Mouse (Mus musculus): ENCODE measurements around the gene Lcn6.
"Not testable (repeated sequence)": the region's sequence is repeated elsewhere in the genome, so short reads cannot be mapped to it uniquely, and the experiment has no call there.

Lcn6 gene

GRCm38 (mm10) chr2:25676486-25676885, at the start of gene Lcn6:
Gene Lcn6 (plus strand): TSS chr2:25676786.
- no peak for DNase-seq

GRCm38 (mm10) chr2:25627811-25628210, 48.8 kb upstream of the Lcn6 start, which contains the start of gene Fcna:
Gene Fcna (minus strand): TSS chr2:25628030.
- DNase-seq, result no peak

GRCm38 (mm10) chr2:25628738-25629137, 47.8 kb upstream of the Lcn6 start:
- no peak for DNase-seq

- no peak for DNase-seq
Observed at GRCm38 (mm10) chr2:25633616-25634015, 43.0 kb upstream of the Lcn6 start.

DNA sequence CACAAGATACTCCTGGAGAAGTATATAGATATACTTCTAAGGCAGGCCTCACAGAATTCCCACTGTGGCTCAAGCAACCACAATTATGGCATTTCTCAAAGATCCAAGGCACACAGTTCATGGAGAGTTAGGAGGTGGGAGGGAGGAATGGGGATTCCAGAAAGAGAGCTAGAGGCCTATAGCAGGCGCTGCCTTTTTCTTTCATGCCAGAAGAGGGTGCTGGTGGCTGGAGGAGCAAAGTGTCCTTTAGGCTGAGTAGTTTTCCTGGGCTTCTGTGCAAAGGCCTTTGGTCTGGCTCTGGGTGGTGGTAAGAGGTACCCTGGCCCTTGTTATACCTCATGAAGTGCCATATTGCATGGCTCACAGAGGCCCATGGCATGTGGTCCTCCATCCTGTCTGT, 42.5 kb upstream of the Lcn6 start:
- DNase-seq, result no peak

- DNase-seq, result peak; percentile 65
Observed at GRCm38 (mm10) chr2:25639890-25640289, 36.7 kb upstream of the Lcn6 start.

DNA sequence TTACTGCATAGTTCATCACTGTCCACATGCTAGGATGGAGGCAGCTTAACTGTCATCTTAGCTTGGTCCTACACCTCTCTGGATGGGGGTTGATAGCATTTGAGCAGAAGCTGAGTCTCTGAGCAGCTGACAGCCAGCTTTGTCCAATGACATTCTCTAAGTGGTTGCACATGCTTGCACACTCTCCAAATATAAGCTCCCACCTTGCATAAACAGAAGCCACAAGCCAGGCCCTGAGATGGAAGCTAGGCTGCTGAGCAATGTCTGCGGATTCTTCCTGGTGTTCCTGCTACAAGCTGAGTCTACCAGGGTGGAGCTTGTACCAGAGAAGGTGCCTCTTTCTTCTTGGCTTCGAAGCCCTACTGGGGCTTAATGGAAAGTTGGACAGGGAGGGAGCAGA, 23.7 kb upstream of the Lcn6 start, which contains the start of gene Lcn8:
Gene Lcn8 (plus strand): TSS at position 219 of the 400 bp plus-strand sequence.
- DNase-seq, result no peak

- no peak for DNase-seq
Observed at GRCm38 (mm10) chr2:25654502-25654901, 22.1 kb upstream of the Lcn6 start.

DNA sequence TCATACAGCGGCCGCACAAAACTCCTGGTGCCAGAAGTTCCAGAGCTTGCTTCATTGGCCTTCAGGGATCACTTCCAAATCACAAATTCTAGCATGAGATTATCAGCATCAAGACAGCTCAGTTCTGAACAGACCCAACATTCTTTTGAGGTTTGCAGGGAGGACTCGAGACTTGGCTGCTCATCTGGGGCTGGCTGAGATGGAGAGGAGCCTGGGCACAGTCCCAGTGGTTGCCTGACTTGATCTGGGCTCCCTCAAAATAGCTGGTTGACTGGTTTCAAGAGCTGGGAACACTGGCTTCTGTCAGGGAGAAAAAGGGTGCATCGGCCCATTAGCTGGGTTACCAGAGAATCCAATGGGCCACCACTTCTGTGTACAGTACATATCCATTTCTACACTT, 19.9 kb upstream of the Lcn6 start:
- no peak for DNase-seq

GRCm38 (mm10) chr2:25657246-25657645, 19.3 kb upstream of the Lcn6 start:
- no peak for DNase-seq

DNA sequence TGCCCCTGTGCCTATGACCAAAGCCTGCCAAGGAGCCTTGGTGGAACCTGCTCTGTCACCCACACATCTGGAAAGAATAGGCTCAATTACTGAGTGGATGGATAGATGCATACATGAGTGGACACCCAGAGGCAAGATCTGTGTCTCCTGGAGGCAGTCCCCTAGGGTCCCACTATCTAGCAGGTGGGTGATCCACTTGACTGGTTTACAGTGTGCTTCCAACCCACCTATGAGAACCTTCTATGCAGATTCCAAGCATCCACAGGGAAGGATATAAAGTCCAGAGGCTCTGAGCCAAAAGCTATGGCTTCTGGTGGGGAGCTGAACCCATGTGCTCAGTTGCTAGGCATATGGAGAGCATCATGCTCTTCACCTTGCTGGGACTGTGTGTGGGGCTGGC, 18.9 kb upstream of the Lcn6 start, which contains the start of gene Lcn5:
Gene Lcn5 (plus strand): TSS at position 301 of the 400 bp plus-strand sequence.
- no peak for DNase-seq

DNA sequence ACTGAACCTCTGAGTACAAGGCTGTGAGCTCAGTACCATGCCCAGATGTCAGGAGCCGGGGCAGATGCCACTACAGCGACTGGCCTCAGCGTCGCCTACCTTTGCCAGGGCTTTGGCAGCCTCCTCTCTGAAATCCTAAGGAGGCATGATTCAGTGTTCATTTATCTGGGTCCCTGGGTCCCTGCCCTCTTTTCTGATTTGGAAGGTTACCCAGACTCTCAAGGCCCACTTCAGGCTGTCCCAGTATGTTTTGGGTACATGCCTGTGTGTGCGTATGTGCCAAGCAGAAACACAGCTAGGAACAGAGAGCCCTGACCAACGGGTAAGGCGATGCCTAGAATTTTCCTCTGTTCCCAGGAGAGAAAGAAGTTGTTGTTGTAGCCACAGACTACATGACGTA, 16.3 kb upstream of the Lcn6 start:
- DNase-seq, result no peak

- DNase-seq, result no peak
Observed at GRCm38 (mm10) chr2:25661245-25661970, 15.2 kb upstream of the Lcn6 start.

- peak; percentile 83 for DNase-seq
Observed at GRCm38 (mm10) chr2:25663511-25663910, 13.1 kb upstream of the Lcn6 start.

DNA sequence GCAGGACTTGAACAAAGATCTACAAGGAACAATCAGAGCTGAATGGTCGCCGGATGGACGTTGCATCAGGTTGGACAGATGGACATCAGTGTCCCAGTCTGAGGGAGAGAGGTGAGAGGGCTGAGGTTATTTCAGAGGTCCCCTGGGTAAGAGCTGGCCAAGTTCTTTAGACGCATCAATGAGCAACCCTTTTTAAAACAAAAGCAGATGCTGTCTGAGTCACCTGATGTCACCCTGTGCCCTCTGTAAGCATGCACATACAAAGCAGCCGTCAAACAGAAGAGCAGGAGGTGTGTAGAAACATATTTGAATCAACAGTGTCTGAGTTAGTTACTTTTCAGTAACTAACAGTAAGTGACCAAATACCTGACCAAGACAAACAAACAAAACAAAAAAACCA, 12.5 kb upstream of the Lcn6 start:
- DNase-seq, result no peak

GRCm38 (mm10) chr2:25666516-25666915, 10.1 kb upstream of the Lcn6 start:
- DNase-seq, result no peak

GRCm38 (mm10) chr2:25679559-25679958, 3.0 kb downstream of the Lcn6 start:
- DNase-seq, result peak; percentile 71

- DNase-seq, result no peak
Observed at GRCm38 (mm10) chr2:25682426-25682825, 5.8 kb downstream of the Lcn6 start, which contains the start of gene Lcn10. Gene Lcn10 (plus strand): TSS chr2:25682726.

- no peak for DNase-seq
Observed at GRCm38 (mm10) chr2:25686941-25687340, 10.4 kb downstream of the Lcn6 start.

DNA sequence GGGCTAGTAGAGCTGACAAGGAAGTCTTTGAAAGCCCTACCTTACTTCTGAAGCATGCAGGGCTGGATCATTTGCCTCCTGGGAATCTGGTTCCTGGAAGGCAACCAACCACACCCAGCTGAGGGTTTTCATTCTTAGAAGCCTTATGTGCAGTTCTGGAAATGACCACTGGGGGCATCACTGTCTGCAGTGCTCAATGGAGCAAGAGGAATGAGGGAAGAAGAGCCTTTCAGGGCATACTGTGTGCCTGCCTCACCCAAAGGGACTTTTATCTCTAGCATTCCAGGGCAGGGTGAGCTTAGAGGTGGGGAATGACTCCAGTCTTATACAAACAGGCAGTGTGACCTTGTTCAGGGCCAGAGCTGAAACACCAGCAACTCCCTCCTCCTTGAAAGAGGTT, 18.0 kb downstream of the Lcn6 start:
- DNase-seq, result peak; percentile 66

- DNase-seq, result no peak
Observed at GRCm38 (mm10) chr2:25696951-25697350, 20.4 kb downstream of the Lcn6 start.

DNA sequence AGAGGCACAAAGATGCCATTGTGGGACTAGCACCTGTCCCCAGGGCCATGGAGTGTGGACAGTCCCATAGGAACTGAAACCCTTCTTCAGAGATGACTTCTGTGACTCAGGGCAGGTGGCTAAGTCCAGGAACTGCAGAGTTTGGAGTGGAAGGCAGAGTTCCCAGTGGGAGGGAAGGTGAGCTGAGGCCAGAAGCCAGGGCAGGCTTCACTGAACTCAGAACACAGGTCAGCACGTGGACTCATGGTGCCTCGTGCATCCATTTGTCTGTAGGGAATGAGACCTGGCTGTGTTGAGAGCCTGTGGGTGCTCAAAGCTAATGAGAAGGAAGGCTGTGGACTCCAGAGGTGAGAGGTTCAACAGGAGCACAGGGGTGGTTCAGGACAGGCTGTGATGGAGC, 22.1 kb downstream of the Lcn6 start:
- no peak for DNase-seq

- DNase-seq, result not testable (repeated sequence)
Observed at GRCm38 (mm10) chr2:25699743-25700142, 23.2 kb downstream of the Lcn6 start, which contains the start of gene Obp2a. Gene Obp2a (plus strand): TSS chr2:25700043.

- DNase-seq, result no peak
Observed at GRCm38 (mm10) chr2:25701001-25701400, 24.4 kb downstream of the Lcn6 start.

- no peak for DNase-seq
Observed at GRCm38 (mm10) chr2:25703706-25704105, 27.1 kb downstream of the Lcn6 start.
